In genomic region chr5:103760425-103761131, GRCm38 (mm10) we compare ENCODE assay signal across 8 mouse cellular contexts.
DNase-seq lines count a peak whose midpoint lies in the region; TF ChIP-seq lines count a peak whose summit lies in the region.

No protein-coding gene starts in this region.

- H3K9me3 ChIP-seq in heart, embryonic 10.5 days: peaks cover under 1% of the 10 kb centered on the region; the same call in 1 of the 2 replicates

- WGBS in heart, embryonic 10.5 days: 1% methylated on average over 20 of the region's 20 CpGs

- no peak for TF ChIP-seq CTCF in left cerebral cortex, adult 2 months (IDR thresholded peaks at IDR 0.05)
- TF ChIP-seq CTCF in cortical plate, adult 2 months (IDR thresholded peaks at IDR 0.05; ENCODE audit: extremely low read depth, insufficient read depth, low read length): no peak

- no peaks in the 10 kb centered on the region for H3K4me1 ChIP-seq in cortical plate, adult 2 months (ENCODE audit: control insufficient read depth, insufficient read depth, low read length)
- peaks cover 46% of the 10 kb centered on the region for H3K4me1 ChIP-seq in heart, embryonic 10.5 days

- no peak for DNase-seq in left cerebral cortex, adult 2 months (ENCODE audit: extremely low spot score in 1 of 2, low spot score in 2 of 2)
- DNase-seq in left cerebral cortex, adult 11 months (ENCODE audit: low spot score): no peak
- DNase-seq in heart, embryonic 10.5 days (ENCODE audit: low spot score): no peak
- peak; percentile 81 for DNase-seq in kidney, adult 9 months
- DNase-seq in lung, postnatal 10 days: peak; percentile 69
- peak; percentile 75 for DNase-seq in ovary, adult 18-20 months (ENCODE audit: low spot score)
- DNase-seq in yolk sac, embryonic 10.5 days (ENCODE audit: low spot score): peak; percentile 34

- no peak for TF ChIP-seq POLR2A in cortical plate, adult 2 months (IDR thresholded peaks at IDR 0.05; ENCODE audit: extremely low read depth, insufficient read depth, low read length)

- H3K27me3 ChIP-seq in heart, embryonic 10.5 days (ENCODE audit: insufficient read depth, poor library complexity, severe bottlenecking): peaks cover 33% of the 10 kb centered on the region

- 0 out of 2 replicates have a peak, but pooled peaks cover 3% of the 10 kb centered on the region for H3K36me3 ChIP-seq in heart, embryonic 10.5 days

- intact Hi-C loops in left cerebral cortex, adult 2 months (cut with DNase I): no loop called here

- H3K27ac ChIP-seq in left cerebral cortex, adult 2 months: peak overlapping the region; percentile 29
- no peak overlapping the region for H3K27ac ChIP-seq in cortical plate, adult 2 months (ENCODE audit: insufficient read depth, low read length)
- H3K27ac ChIP-seq in heart, embryonic 10.5 days: peak overlapping the region; percentile 89

- H3K4me3 ChIP-seq in left cerebral cortex, adult 2 months: peak overlapping the region; percentile 46
- H3K4me3 ChIP-seq in cortical plate, adult 2 months (ENCODE audit: insufficient read depth, low read length): peak overlapping the region; percentile 20
- H3K4me3 ChIP-seq in heart, embryonic 10.5 days: peak overlapping the region; percentile 65

Comparison
In these comparisons a context has a peak if more than half of its experiments do, and no peak if none do; other contexts are left out.
1. DNase-seq: peak in kidney, adult 9 months (single experiment), lung, postnatal 10 days (single experiment), ovary, adult 18-20 months (single experiment) and yolk sac, embryonic 10.5 days (single experiment); none in left cerebral cortex, adult 2 months (0 of 2), left cerebral cortex, adult 11 months (single experiment) and heart, embryonic 10.5 days (single experiment).
2. Peak in every context shown above with its lines, with median percentiles within 50 percentile points of each other: H3K4me3 ChIP-seq.